Mouse (Mus musculus): Measurements from ENCODE around the gene Mars. TPM values are rescaled to one million over a fixed set of nuclear protein-coding genes. Genes with fewer than 3 reads are reported as not detected.

Mars gene
- total RNA-seq, 2 experiments from 2014 or later = 50.3 to 56.0 TPM

- DNase-seq = peak; percentile 78
- intact Hi-C loops (cut with DNase I; ENCODE audit: low total_unique reads) = no loop called here
Observed at GRCm38 (mm10) chr10:127339683-127340576, 28.3 kb upstream of the Mars start.

DNA sequence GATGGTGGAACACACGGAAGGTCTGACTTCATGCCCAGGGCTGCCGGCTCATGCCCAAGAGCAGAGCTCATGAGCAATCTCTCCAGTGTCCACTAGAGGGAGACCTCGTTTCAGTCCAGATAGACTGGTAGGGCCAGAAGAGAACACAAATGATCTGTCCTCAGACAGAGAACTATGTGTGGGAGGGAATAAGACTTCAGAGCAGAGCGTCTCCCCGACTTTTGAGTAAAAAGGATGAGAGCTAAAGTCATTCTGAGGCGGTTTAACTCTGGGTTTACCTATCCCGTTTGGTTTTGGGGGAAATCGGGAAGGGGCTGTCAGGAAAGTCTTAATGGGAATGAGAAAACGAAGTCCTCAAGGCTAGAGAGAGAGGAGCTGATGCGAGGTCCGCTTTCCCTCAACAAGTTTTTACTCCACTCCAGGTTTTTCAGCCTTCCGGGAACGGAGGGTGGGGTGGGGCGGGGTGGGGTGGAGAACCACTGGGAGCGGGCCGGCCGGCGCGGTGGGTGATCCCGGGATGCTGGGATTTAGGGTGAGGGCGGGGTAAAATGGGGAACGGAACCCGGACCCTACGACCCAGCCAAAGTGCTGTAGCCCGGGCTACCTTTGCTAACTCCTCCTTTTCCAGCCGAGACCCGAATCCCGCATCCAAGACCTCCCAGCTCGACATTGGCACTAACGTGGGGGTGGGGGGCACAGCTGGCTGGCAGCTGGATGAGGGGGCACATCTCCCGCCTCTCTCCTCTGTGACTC lies 27.5 kb upstream of the Mars start:
- intact Hi-C loops (cut with DNase I; ENCODE audit: low total_unique reads) = no loop called here
- DNase-seq = peak; percentile 84

DNA sequence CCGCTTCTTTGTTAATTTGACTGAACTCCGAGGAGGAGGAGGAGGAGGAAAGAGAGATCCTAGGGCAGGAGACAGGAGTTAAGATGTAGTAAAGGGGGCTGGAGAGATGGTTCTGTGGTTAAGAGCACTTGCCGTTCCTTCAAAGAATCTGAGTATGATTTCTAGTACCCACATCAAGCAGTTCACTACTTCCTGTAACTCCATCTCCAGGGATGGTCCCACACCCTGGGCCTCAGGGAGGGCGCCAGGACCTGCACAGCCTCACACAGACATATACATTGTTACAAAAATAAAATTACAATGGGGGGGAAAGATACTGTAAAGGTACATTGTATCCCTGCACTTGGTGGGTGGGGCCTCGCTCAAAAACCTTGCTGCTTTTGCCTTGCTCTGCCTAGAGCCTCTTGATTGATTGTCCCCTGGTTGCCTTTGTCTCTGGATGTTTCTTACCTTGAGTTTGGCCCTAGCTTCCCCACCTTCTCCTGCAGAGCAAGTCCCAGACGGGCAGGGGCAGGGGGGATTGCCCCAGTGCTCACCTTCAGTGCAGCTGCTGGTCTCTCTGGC lies 26.0 kb upstream of the Mars start:
- intact Hi-C loops (cut with DNase I; ENCODE audit: low total_unique reads) = no loop called here
- DNase-seq = no peak

DNA sequence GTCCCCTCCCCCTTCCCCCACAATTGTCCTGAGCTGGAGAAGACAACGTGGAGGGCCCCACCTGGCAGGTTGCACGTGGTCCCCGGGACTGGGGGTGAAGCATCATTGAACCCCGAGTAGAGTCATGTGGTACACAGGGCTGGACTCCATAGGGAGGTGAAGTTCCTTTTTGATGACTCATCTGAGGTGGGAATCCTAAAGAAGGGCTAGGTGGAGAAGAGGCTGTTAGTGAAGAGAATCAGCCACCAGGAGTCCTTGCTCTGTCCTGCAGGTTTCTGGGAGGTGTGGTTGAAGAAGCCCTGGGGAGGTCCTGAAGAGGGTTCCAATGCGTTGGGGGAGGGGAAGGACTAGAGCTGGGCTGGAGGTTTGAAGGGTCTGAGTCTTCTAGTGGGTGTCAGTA lies 25.4 kb upstream of the Mars start:
- intact Hi-C loops (cut with DNase I; ENCODE audit: low total_unique reads) = no loop called here
- DNase-seq = no peak

GRCm38 (mm10) chr10:127335271-127335670 lies 23.7 kb upstream of the Mars start:
- DNase-seq = no peak
- intact Hi-C loops (cut with DNase I; ENCODE audit: low total_unique reads) = no loop called here

DNA sequence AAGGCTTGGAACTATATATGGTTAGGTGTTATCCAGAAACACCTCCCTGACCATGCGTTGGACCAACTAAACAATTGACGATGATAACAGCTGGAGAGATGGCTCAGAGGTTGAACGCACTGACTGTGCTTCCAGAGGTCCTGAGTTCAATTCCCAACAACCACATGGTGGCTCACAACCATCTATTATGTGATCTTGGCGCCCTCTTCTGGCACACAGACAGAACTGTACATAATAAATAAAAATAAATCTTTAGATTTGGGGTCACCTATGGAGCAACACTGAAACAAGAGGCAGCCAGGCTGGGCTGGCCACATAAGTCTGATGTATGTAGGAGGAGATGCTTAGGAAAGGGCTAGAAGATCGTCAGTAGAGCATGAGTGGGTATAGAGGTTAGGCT lies 21.6 kb upstream of the Mars start:
- intact Hi-C loops (cut with DNase I; ENCODE audit: low total_unique reads) = no loop called here
- no peak for DNase-seq

DNA sequence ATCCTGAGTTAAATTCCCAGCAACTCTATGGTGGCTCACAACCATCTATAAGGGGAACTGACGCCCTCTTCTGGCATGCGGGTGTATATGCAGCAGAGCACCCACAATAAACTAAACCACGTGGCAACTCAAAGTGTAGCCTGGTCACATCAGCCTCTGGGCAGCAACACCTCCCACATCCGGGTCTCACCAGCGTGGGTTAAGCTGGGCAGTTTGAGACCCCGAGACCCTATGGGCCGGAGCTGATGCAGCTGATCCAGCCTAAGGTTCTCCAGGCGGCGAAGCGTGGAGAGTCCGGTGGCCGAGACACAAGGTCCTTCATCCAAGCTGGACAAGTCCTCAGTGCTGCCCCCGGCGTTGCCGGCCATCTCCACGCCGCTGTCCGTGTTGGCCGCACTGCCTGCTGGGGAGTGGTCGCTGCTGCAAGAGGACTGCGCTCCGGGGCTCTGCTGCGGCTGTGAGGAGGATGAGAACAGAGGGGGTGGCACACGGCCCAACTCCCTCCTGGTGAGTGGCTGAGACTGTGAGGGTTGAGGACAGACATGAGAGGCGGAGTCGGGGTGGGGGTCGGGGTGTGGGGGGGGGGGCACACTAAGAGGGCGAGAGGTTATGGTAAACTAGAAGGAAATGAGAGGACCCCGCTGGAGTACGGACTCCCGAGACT lies 20.8 kb upstream of the Mars start:
- intact Hi-C loops (cut with DNase I; ENCODE audit: low total_unique reads) = no loop called here
- no peak for DNase-seq

GRCm38 (mm10) chr10:127330212-127330611 lies 18.6 kb upstream of the Mars start:
- no peak for DNase-seq
- intact Hi-C loops (cut with DNase I; ENCODE audit: low total_unique reads) = no loop called here

DNA sequence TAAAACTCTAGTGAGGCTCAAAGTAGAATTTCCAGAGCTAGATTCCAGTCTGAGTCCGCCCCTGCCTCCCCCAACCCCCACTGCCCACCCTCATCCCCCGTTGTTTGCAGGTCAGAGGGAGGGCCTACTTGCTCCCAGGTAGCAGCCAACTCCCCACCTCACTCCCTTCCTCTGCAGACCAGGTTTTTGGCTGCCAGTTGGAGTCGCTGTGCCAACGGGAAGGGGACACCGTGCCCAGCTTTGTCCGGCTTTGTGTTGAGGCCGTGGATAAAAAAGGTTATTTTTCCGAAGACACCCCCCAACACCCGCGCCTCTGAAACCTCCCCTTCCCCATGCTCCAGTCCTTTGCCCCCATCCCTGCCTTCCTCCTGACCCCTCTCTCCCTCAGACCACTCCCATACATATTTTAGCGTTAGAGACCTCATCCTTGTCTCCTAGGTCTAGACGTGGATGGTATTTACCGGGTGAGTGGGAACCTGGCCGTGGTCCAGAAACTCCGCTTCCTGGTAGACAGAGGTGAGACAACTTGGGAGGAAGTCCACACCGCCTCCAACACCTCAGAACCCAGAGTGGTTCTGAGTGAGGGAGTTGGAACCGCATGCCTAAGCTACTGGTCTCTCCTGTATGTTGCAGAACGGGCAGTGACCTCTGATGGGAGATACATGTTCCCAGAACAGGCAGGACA lies 16.0 kb upstream of the Mars start:
- intact Hi-C loops (cut with DNase I; ENCODE audit: low total_unique reads) = no loop called here
- DNase-seq = no peak

DNA sequence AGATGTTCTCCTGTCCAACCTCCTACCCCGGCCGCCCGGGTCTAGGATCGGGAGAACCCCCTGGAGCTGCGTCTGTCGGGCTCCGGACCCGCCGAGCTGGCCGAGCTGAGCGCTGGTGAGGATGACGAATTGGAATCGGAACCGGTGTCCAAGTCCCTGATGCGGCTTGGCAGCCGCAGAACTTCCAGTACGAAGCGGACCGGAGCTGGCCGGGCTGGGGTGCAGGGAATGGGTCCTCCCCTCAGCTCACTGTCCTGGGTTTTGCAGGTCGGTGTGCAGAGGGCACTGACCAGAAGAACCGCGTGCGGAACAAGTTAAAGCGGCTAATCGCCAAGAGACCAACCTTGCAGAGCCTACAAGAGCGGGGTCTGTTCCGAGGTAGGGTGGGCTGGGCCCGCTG lies 15.2 kb upstream of the Mars start:
- intact Hi-C loops (cut with DNase I; ENCODE audit: low total_unique reads) = no loop called here
- peak; percentile 49 for DNase-seq

- intact Hi-C loops (cut with DNase I; ENCODE audit: low total_unique reads) = no loop called here
- peak; percentile 27 for DNase-seq
Observed at GRCm38 (mm10) chr10:127326017-127326801, 14.6 kb upstream of the Mars start.

- intact Hi-C loops (cut with DNase I; ENCODE audit: low total_unique reads) = no loop called here
- DNase-seq = no peak
Observed at GRCm38 (mm10) chr10:127325454-127326016, 13.9 kb upstream of the Mars start.

DNA sequence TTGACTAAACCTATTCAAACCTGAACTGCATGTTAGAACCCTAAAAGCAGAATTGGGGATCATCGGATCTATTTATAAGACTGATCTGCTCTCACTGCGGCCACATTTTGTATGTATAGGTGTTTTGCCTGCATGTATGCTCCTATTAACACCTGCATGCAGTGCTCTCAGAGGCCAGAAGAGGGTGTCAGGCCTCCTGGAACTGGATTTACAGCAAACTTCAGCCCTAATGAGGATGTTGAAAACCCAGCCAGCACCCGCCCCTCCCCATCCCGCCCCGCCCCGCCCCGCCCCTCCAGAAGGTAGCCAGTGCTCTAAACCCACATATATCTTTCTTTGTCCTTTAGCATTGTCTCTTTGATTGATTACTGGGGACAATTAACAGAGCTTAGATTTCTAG lies 12.9 kb upstream of the Mars start:
- DNase-seq = no peak
- intact Hi-C loops (cut with DNase I; ENCODE audit: low total_unique reads) = no loop called here

DNA sequence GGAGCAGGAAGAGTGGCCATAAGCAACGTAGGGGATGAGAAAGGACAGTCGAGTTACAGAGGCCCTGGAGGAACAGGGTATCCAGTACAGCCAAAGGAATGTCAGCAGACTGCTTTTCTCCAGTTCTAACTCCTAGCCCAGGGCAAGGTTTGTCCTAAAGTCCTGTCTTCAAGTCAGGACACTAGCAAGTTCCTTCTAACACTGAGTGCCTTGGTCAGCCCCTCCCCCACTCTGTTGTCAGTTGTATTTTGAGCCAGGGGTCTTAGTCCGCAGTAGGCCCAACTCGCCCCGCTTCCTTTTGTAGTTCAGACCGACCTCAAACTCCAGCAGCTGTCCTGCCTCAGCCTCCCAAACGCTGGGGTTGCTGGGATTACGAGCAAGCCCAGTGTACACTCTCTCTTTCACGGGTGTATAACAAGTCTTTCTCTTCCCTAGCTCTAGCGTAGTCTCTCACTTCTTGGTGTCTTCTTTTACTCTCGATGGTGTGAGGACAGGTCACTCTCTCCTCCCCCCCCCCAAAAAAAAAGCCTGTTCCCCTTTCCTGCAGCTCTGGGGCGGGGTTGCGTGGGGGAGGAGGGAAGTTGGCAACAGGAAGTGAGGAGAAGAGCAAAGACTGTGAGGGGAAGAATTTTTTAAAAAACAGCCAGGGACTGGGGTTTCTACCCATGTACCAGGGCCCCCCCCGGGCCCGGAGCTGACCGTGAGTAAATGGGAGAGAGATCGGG lies 11.7 kb upstream of the Mars start:
- no peak for DNase-seq
- intact Hi-C loops (cut with DNase I; ENCODE audit: low total_unique reads) = no loop called here

GRCm38 (mm10) chr10:127322669-127323068 lies 11.1 kb upstream of the Mars start:
- DNase-seq = no peak
- intact Hi-C loops (cut with DNase I; ENCODE audit: low total_unique reads) = no loop called here

GRCm38 (mm10) chr10:127322178-127322577 lies 10.6 kb upstream of the Mars start:
- no peak for DNase-seq
- intact Hi-C loops (cut with DNase I; ENCODE audit: low total_unique reads) = no loop called here

- DNase-seq = no peak
- intact Hi-C loops (cut with DNase I; ENCODE audit: low total_unique reads) = no loop called here
Observed at GRCm38 (mm10) chr10:127321621-127322020, 10.0 kb upstream of the Mars start, which contains the start of gene Arhgap9. TSS of gene Arhgap9 (plus strand) at chr10:127321964.

GRCm38 (mm10) chr10:127319969-127320368 lies 8.4 kb upstream of the Mars start:
- no peak for DNase-seq
- intact Hi-C loops (cut with DNase I; ENCODE audit: low total_unique reads) = loop anchor here (5.0 kb wide), 1 partner anchor 1302 kb away; no protein-coding TSS in a partner anchor

Data from gastrocnemius, postnatal 14 days (tissue).